Mouse (Mus musculus): ENCODE measurements around the gene Gm40193.

- TF ChIP-seq CTCF (IDR thresholded peaks at IDR 0.05; ENCODE audit: low read depth) = no peak
- TF ChIP-seq EP300 (IDR thresholded peaks at IDR 0.05; ENCODE audit: low read depth) = no peak
Observed at GRCm38 (mm10) chr11:70524782-70525181, 8.0 kb downstream of the Gm40193 start.

Data from liver, postnatal 0 days (tissue).